Mouse (Mus musculus) stomach, postnatal 0 days (tissue): ENCODE measurements around the gene P2rx6. TPM values are rescaled to one million over a fixed set of nuclear protein-coding genes. Genes with fewer than 3 reads are reported as not detected.

Source experiments
- ATAC-seq: fragments of 200-750 bp; cut with Nextera tagmentation; 2 replicates; pipeline ENCODE4 v1.8.0; 2017; ENCODE audit not compliant: low FRiP score, low TSS enrichment
- DNase-seq: peaks from one replicate; pipeline ENCODE4 v3.0.0-alpha.2; 2016; ENCODE audit warnings: low spot score
- H3K27ac ChIP-seq: fragments of 300-500 bp; sonication (generic); replicated peaks from 2 replicates; pipeline ENCODE4 v1.5.1; 2014; ENCODE audit warnings: mild to moderate bottlenecking, control low read depth
- H3K27me3 ChIP-seq: fragments of 300-500 bp; sonication (generic); 2 replicates; pipeline ENCODE4 v1.6.1; 2014; ENCODE audit warnings: low read length; ENCODE audit not compliant: control insufficient read depth, insufficient read depth
- H3K36me3 ChIP-seq: fragments of 300-500 bp; sonication (generic); 2 replicates; pipeline ENCODE4 v1.6.1; 2014; ENCODE audit warnings: low read length, mixed read lengths; ENCODE audit not compliant: control insufficient read depth, insufficient read depth
- H3K4me1 ChIP-seq: fragments of 300-500 bp; sonication (generic); replicated peaks from 2 replicates; pipeline ENCODE4 v1.6.1; 2014; ENCODE audit warnings: antibody characterized with exemption; ENCODE audit not compliant: control insufficient read depth, insufficient read depth
- H3K4me2 ChIP-seq: fragments of 300-500 bp; sonication (generic); replicated peaks from 2 replicates; pipeline ENCODE4 v1.6.1; 2014; ENCODE audit warnings: low read depth, mild to moderate bottlenecking, control low read depth, moderate library complexity
- H3K4me3 ChIP-seq: fragments of 300-500 bp; sonication (generic); 2 replicates; pipeline ENCODE4 v1.5.1; 2014; ENCODE audit warnings: low read depth, low read length, control low read depth
- H3K9ac ChIP-seq: fragments of 300-500 bp; sonication (generic); 2 replicates; pipeline ENCODE4 v1.6.1; 2014; ENCODE audit warnings: mild to moderate bottlenecking, low read length, control low read depth, mixed read lengths
- H3K9me3 ChIP-seq: fragments of 300-500 bp; sonication (generic); 2 replicates; pipeline ENCODE4 v1.6.1; 2016; ENCODE audit warnings: low read length; ENCODE audit not compliant: control insufficient read depth
- CTCF ChIP-seq: IDR thresholded peaks from 2 replicates; pipeline ENCODE4 v1.5.1; 2016; ENCODE audit warnings: antibody characterized with exemption, low read depth, mild to moderate bottlenecking, moderate library complexity
- EP300 ChIP-seq: optimal IDR thresholded peaks from 2 replicates; pipeline ENCODE3; 2016; ENCODE audit warnings: antibody characterized with exemption
- WGBS: fragments of 180-500 bp; shearing (Covaris S2); extraction: QIAGEN DNeasy Blood & Tissue Kit; methylation state at CpG from one replicate; pipeline ENCODE4 v1.1.7; 2014; 5-methylcytosine and 5-hydroxymethylcytosine counted together
- polyA plus RNA-seq: library from polyadenylated mRNA; unstranded; fragments of >200 nt; fragmentation: Nextera tagmentation; extraction: Ambion mirVana; gene quantifications from 2 replicates; pipeline ENCODE4 v1.2.1, GENCODE M21; 2015

P2rx6 gene
- 1.5 and 1.7 TPM in 2 replicates for polyA plus RNA-seq

- peak within 1 kb of the TSS; percentile 35 for H3K4me3 ChIP-seq
- ATAC-seq (peak; percentile 64), DNase-seq (peak; percentile 66)
- TF ChIP-seq EP300 (no peak), CTCF (no peak)
- H3K9ac ChIP-seq = peak within 1 kb of the TSS; percentile 45
- WGBS = 4% methylated on average over 10 of the region's 10 CpGs
- H3K36me3 ChIP-seq = no peaks in the 10 kb centered on the region
- peak within 1 kb of the TSS; percentile 63 for H3K4me2 ChIP-seq
- H3K4me1 ChIP-seq = peaks cover 2% of the 10 kb centered on the region; the same call in 1 of the 2 replicates
- no peaks in the 10 kb centered on the region for H3K9me3 ChIP-seq
- H3K27ac ChIP-seq = peak within 1 kb of the TSS; percentile 83
- no peaks in the 10 kb centered on the region for H3K27me3 ChIP-seq
Observed at GRCm38 (mm10) chr16:17561751-17562208, at the start of gene P2rx6. Gene P2rx6, plus strand, starts transcription at chr16:17561885.

- Histone ChIP-seq H3K4me2 (no peak overlapping the region), H3K4me3 (no peak overlapping the region), H3K9ac (no peak overlapping the region), H3K9me3 (no peaks in the 10 kb centered on the region), H3K27ac (no peak overlapping the region), H3K27me3 (no peaks in the 10 kb centered on the region), H3K36me3 (peaks cover 52% of the 10 kb centered on the region), H3K4me1 (no peaks in the 10 kb centered on the region)
- DNase-seq (no peak), ATAC-seq (no peak)
- WGBS = 81% methylated on average over 2 of the region's 2 CpGs
- TF ChIP-seq CTCF = no peak
- TF ChIP-seq EP300 = no peak
Observed at GRCm38 (mm10) chr16:17518910-17519309, 42.8 kb upstream of the P2rx6 start.

GRCm38 (mm10) chr16:17524156-17524555, 37.5 kb upstream of the P2rx6 start:
- peaks cover 47% of the 10 kb centered on the region for H3K36me3 ChIP-seq
- WGBS = 91% methylated on average over 11 of the region's 11 CpGs

GRCm38 (mm10) chr16:17525524-17525923, 36.2 kb upstream of the P2rx6 start:
- no peak for ATAC-seq
- Histone ChIP-seq H3K27me3 (no peaks in the 10 kb centered on the region), H3K4me3 (no peak overlapping the region), H3K36me3 (peaks cover 42% of the 10 kb centered on the region), H3K27ac (no peak overlapping the region), H3K4me2 (no peak overlapping the region), H3K9ac (no peak overlapping the region), H3K9me3 (no peaks in the 10 kb centered on the region), H3K4me1 (peaks cover 3% of the 10 kb centered on the region; the same call in 1 of the 2 replicates)
- no peak for TF ChIP-seq EP300
- no peak for TF ChIP-seq CTCF
- no peak for DNase-seq
- WGBS = 83% methylated on average over 3 of the region's 3 CpGs

More at GRCm38 (mm10) chr16:17524156-17524555, 37.5 kb upstream of the P2rx6 start:
- no peak for ATAC-seq
- Histone ChIP-seq H3K9me3 (no peaks in the 10 kb centered on the region), H3K4me1 (no peaks in the 10 kb centered on the region), H3K27me3 (no peaks in the 10 kb centered on the region), H3K4me3 (no peak overlapping the region), H3K27ac (no peak overlapping the region), H3K4me2 (no peak overlapping the region), H3K9ac (no peak overlapping the region)
- no peak for TF ChIP-seq EP300
- no peak for TF ChIP-seq CTCF
- DNase-seq = no peak

GRCm38 (mm10) chr16:17526223-17526622, 35.5 kb upstream of the P2rx6 start:
- no peak for DNase-seq
- 89% methylated on average over 6 of the region's 6 CpGs for WGBS
- Histone ChIP-seq H3K9me3 (no peaks in the 10 kb centered on the region), H3K9ac (no peak overlapping the region), H3K4me3 (no peak overlapping the region), H3K27me3 (no peaks in the 10 kb centered on the region), H3K4me2 (no peak overlapping the region), H3K27ac (no peak overlapping the region), H3K36me3 (peaks cover 39% of the 10 kb centered on the region), H3K4me1 (peaks cover 3% of the 10 kb centered on the region; the same call in 1 of the 2 replicates)
- ATAC-seq = no peak
- TF ChIP-seq CTCF (no peak), EP300 (no peak)

- Histone ChIP-seq H3K27me3 (no peaks in the 10 kb centered on the region), H3K9ac (no peak overlapping the region), H3K4me2 (no peak overlapping the region), H3K36me3 (peaks cover 33% of the 10 kb centered on the region), H3K4me3 (no peak overlapping the region), H3K27ac (no peak overlapping the region), H3K4me1 (peaks cover 8% of the 10 kb centered on the region; the same call in 1 of the 2 replicates), H3K9me3 (no peaks in the 10 kb centered on the region)
- TF ChIP-seq EP300 = no peak
- no peak for TF ChIP-seq CTCF
- ATAC-seq (no peak), DNase-seq (no peak)
Observed at GRCm38 (mm10) chr16:17527606-17528005, 34.1 kb upstream of the P2rx6 start.
